Mouse (Mus musculus) kidney, postnatal 0 days (tissue): ENCODE measurements around the gene Trcg1. TPM values are rescaled to one million over a fixed set of nuclear protein-coding genes. Genes with fewer than 3 reads are reported as not detected.

ENCODE experiments used
- ATAC-seq: fragments of 200-750 bp; cut with Nextera tagmentation; replicated peaks from 2 replicates; pipeline ENCODE4 v1.8.0; 2017; ENCODE audit warnings: low read depth, moderate number of reproducible peaks, moderate TSS enrichment, moderate library complexity; ENCODE audit not compliant: low FRiP score
- DNase-seq: peaks from one replicate; pipeline ENCODE4 v3.0.0-alpha.2; 2016; ENCODE audit warnings: low spot score
- H3K27ac ChIP-seq: fragments of 300-500 bp; sonication (generic); 2 replicates; pipeline ENCODE4 v1.5.1; 2014; ENCODE audit warnings: mild to moderate bottlenecking
- H3K27me3 ChIP-seq: fragments of 300-500 bp; sonication (generic); 2 replicates; pipeline ENCODE4 v1.6.1; 2014; ENCODE audit warnings: low read length, mixed read lengths; ENCODE audit not compliant: insufficient read depth
- H3K36me3 ChIP-seq: fragments of 300-500 bp; sonication (generic); 2 replicates; pipeline ENCODE4 v1.6.1; 2014; ENCODE audit warnings: low read length, mixed read lengths; ENCODE audit not compliant: insufficient read depth
- H3K4me1 ChIP-seq: fragments of 300-500 bp; sonication (generic); replicated peaks from 2 replicates; pipeline ENCODE4 v1.6.1; 2014; ENCODE audit warnings: antibody characterized with exemption, low read length, mixed read lengths; ENCODE audit not compliant: insufficient read depth
- H3K4me2 ChIP-seq: fragments of 300-500 bp; sonication (generic); 2 replicates; pipeline ENCODE4 v1.6.1; 2014; ENCODE audit warnings: mild to moderate bottlenecking, low read length, moderate library complexity, mixed read lengths
- H3K4me3 ChIP-seq: fragments of 300-500 bp; sonication (generic); replicated peaks from 2 replicates; pipeline ENCODE4 v1.5.1; 2014; ENCODE audit warnings: low read depth, low read length
- H3K9ac ChIP-seq: fragments of 300-500 bp; sonication (generic); 2 replicates; pipeline ENCODE4 v1.6.1; 2014; ENCODE audit warnings: low read depth, low read length
- H3K9me3 ChIP-seq: fragments of 300-500 bp; sonication (generic); replicated peaks from 2 replicates; pipeline ENCODE4 v1.6.1; 2016; ENCODE audit warnings: low read length, inconsistent platforms, mixed read lengths
- CTCF ChIP-seq: IDR thresholded peaks from 2 replicates; pipeline ENCODE4 v1.5.1; 2016; ENCODE audit warnings: antibody characterized with exemption, low read depth, mild to moderate bottlenecking, moderate library complexity
- WGBS: fragments of 180-500 bp; shearing (Covaris S2); extraction: QIAGEN DNeasy Blood & Tissue Kit; methylation state at CpG from one replicate; pipeline ENCODE4 v1.1.7; 2014; 5-methylcytosine and 5-hydroxymethylcytosine counted together
- polyA plus RNA-seq: library from polyadenylated mRNA; unstranded; fragments of >200 nt; fragmentation: Nextera tagmentation; extraction: Ambion mirVana; gene quantifications from 2 replicates; pipeline ENCODE4 v1.2.1, GENCODE M21; 2015

The Trcg1 gene
- polyA plus RNA-seq, 1 experiment from 2014 or later = 0.04 TPM

GRCm38 (mm10) chr9:57295666-57296065 is 59.3 kb downstream of the Trcg1 start:
- Histone ChIP-seq H3K27me3 (no peaks in the 10 kb centered on the region), H3K9me3 (no peaks in the 10 kb centered on the region)
- WGBS = 83% methylated on average over 3 of the region's 3 CpGs

GRCm38 (mm10) chr9:57296277-57296676 is 59.9 kb downstream of the Trcg1 start:
- no peaks in the 10 kb centered on the region for H3K4me1 ChIP-seq
- H3K9ac ChIP-seq = no peak overlapping the region
- 76% methylated on average over 8 of the region's 8 CpGs for WGBS
- ATAC-seq = no peak
- no peak for TF ChIP-seq CTCF
- no peaks in the 10 kb centered on the region for H3K9me3 ChIP-seq
- H3K27me3 ChIP-seq = no peaks in the 10 kb centered on the region
- H3K4me2 ChIP-seq = no peak overlapping the region
- H3K4me3 ChIP-seq = no peak overlapping the region
- no peak overlapping the region for H3K27ac ChIP-seq
- no peak for DNase-seq
- no peaks in the 10 kb centered on the region for H3K36me3 ChIP-seq

More at GRCm38 (mm10) chr9:57295666-57296065, 59.3 kb downstream of the Trcg1 start:
- Histone ChIP-seq H3K27ac (no peak overlapping the region), H3K4me1 (no peaks in the 10 kb centered on the region), H3K36me3 (no peaks in the 10 kb centered on the region), H3K4me3 (no peak overlapping the region), H3K9ac (no peak overlapping the region), H3K4me2 (no peak overlapping the region)
- DNase-seq (no peak), ATAC-seq (no peak)
- TF ChIP-seq CTCF = no peak

- ATAC-seq = no peak
- no peak overlapping the region for H3K4me2 ChIP-seq
- no peaks in the 10 kb centered on the region for H3K4me1 ChIP-seq
- TF ChIP-seq CTCF = no peak
- no peaks in the 10 kb centered on the region for H3K36me3 ChIP-seq
- WGBS = 87% methylated on average over 2 of the region's 2 CpGs
- DNase-seq = no peak
- H3K9ac ChIP-seq = no peak overlapping the region
- no peak overlapping the region for H3K27ac ChIP-seq
- H3K27me3 ChIP-seq = no peaks in the 10 kb centered on the region
- no peaks in the 10 kb centered on the region for H3K9me3 ChIP-seq
- no peak overlapping the region for H3K4me3 ChIP-seq
Measured at GRCm38 (mm10) chr9:57297938-57298337, 61.6 kb downstream of the Trcg1 start.

Other genes starting within 250 kb of the Trcg1 start
- 23.6 and 27.5 TPM in 2 replicates for gene Ptpn9, start 241.6 kb upstream of the Trcg1 start, polyA plus RNA-seq
- gene Sin3a, start 164.5 kb upstream of the Trcg1 start, polyA plus RNA-seq = 18.3 and 21.3 TPM in 2 replicates
- gene Man2c1, start 105.9 kb upstream of the Trcg1 start, polyA plus RNA-seq = 47.7 and 53.9 TPM in 2 replicates
- 7.7 and 8.1 TPM in 2 replicates for gene Neil1, start 88.3 kb upstream of the Trcg1 start, polyA plus RNA-seq
- 126 and 133 TPM in 2 replicates for gene Commd4, start 78.2 kb upstream of the Trcg1 start, polyA plus RNA-seq
- 13.1 and 13.6 TPM in 2 replicates for gene 1700017B05Rik, start 26.1 kb downstream of the Trcg1 start, polyA plus RNA-seq
- gene Ppcdc, start 203.6 kb downstream of the Trcg1 start, polyA plus RNA-seq = 29.6 and 34.8 TPM in 2 replicates
- 18.3 and 19.4 TPM in 2 replicates for gene Scamp5, start 231.5 kb downstream of the Trcg1 start, polyA plus RNA-seq